Mouse (Mus musculus): ENCODE measurements around the gene Satb2.

Satb2 gene

GRCm38 (mm10) chr1:56978151-56978700 lies at the start of gene Satb2:
TSS of gene Satb2 (minus strand) at chr1:56978650.
- DNase-seq (ENCODE audit: low spot score), result no peak

GRCm38 (mm10) chr1:57018941-57019340 lies 40.5 kb upstream of the Satb2 start:
- DNase-seq (ENCODE audit: low spot score), result no peak

- no peak for DNase-seq (ENCODE audit: low spot score)
Observed at GRCm38 (mm10) chr1:57013856-57014255, 35.4 kb upstream of the Satb2 start.

GRCm38 (mm10) chr1:57009171-57009570 lies 30.7 kb upstream of the Satb2 start:
- DNase-seq (ENCODE audit: low spot score), result no peak

GRCm38 (mm10) chr1:56995041-56995440 lies 16.6 kb upstream of the Satb2 start:
- DNase-seq (ENCODE audit: low spot score), result no peak

- DNase-seq (ENCODE audit: low spot score), result no peak
Observed at GRCm38 (mm10) chr1:56992310-56992709, 13.9 kb upstream of the Satb2 start.

- DNase-seq (ENCODE audit: low spot score), result no peak
Observed at GRCm38 (mm10) chr1:56991613-56992012, 13.2 kb upstream of the Satb2 start.

GRCm38 (mm10) chr1:56984483-56984810 lies 6.0 kb upstream of the Satb2 start:
- no peak for DNase-seq (ENCODE audit: low spot score)

- DNase-seq (ENCODE audit: low spot score), result no peak
Observed at GRCm38 (mm10) chr1:56983771-56984482, 5.5 kb upstream of the Satb2 start.

GRCm38 (mm10) chr1:56983100-56983590 lies 4.7 kb upstream of the Satb2 start:
- DNase-seq (ENCODE audit: low spot score), result no peak

- DNase-seq (ENCODE audit: low spot score), result no peak
Observed at GRCm38 (mm10) chr1:56982631-56983030, 4.2 kb upstream of the Satb2 start.

GRCm38 (mm10) chr1:56981947-56982555 lies 3.6 kb upstream of the Satb2 start:
- DNase-seq (ENCODE audit: low spot score), result no peak

GRCm38 (mm10) chr1:56981508-56981907 lies 3.1 kb upstream of the Satb2 start:
- DNase-seq (ENCODE audit: low spot score), result no peak

- no peak for DNase-seq (ENCODE audit: low spot score)
Observed at GRCm38 (mm10) chr1:56980631-56981275, 2.3 kb upstream of the Satb2 start.

- no peak for DNase-seq (ENCODE audit: low spot score)
Observed at GRCm38 (mm10) chr1:56979531-56980395, 1.3 kb upstream of the Satb2 start.

GRCm38 (mm10) chr1:56977201-56978100 lies 999 bp downstream of the Satb2 start:
- DNase-seq (ENCODE audit: low spot score), result no peak

GRCm38 (mm10) chr1:56976825-56977104 lies 1.7 kb downstream of the Satb2 start:
- no peak for DNase-seq (ENCODE audit: low spot score)

GRCm38 (mm10) chr1:56976044-56976824 lies 2.2 kb downstream of the Satb2 start:
- DNase-seq (ENCODE audit: low spot score), result no peak

- DNase-seq (ENCODE audit: low spot score), result no peak
Observed at GRCm38 (mm10) chr1:56975546-56975945, 2.9 kb downstream of the Satb2 start.

GRCm38 (mm10) chr1:56974187-56974586 lies 4.3 kb downstream of the Satb2 start:
- DNase-seq (ENCODE audit: low spot score), result no peak

Measured in urinary bladder, postnatal 10 days (tissue).